Mouse (Mus musculus): Measurements from ENCODE around the gene Ppp2r5a.

GRCm38 (mm10) chr1:191417111-191417510 is 14.0 kb upstream of the Ppp2r5a start:
- no peak for TF ChIP-seq CTCF (IDR thresholded peaks at IDR 0.05; ENCODE audit: low read depth)
- no peak for TF ChIP-seq EP300 (IDR thresholded peaks at IDR 0.05; ENCODE audit: low read depth)
